ENCODE assay signal across 8 mouse cellular contexts in the genomic region with DNA sequence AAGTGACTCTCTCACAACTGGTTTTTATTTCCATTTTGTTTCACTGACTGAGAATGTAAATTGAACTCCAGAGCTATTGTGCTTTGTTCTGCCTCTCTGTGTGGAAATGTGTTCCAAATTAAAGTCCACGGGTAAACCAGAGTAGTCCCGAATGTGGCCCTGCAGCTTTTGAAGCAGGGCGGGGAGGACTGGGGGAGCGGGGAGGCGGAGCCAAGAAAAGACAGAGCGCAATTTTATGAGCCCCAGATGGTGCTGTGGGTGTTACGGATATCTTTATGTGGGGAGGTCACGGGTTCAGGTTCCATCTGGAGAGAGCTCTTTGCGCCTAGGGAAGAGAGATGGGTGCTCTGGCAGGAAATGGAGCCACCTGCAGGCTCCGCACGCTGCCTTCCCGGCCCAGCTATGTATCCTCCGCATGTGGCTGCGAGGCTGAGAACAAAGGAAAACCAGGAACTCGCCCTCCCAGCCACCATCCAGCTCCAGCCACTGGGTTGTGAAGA. TPM values are rescaled to one million over a fixed set of nuclear protein-coding genes. Genes with fewer than 3 reads are reported as not detected.
DNase-seq lines count a peak whose midpoint lies in the region; ATAC-seq lines count a peak whose summit lies in the region.

No protein-coding gene starts in this region.

- peak overlapping the region; percentile 41 for H3K4me2 ChIP-seq in kidney, embryonic 14.5 days (replicated peaks; ENCODE audit: low read depth, low read length)
- H3K4me2 ChIP-seq in limb, embryonic 12.5 days, result peak overlapping the region; percentile 48
- peak overlapping the region; percentile 35 for H3K4me2 ChIP-seq in neural tube, embryonic 11.5 days (ENCODE audit: low read depth)

- WGBS in kidney, embryonic 14.5 days, result under 1% methylated on average over 15 of the region's 15 CpGs
- 1% methylated on average over 15 of the region's 15 CpGs for WGBS in limb, embryonic 12.5 days
- under 1% methylated on average over 15 of the region's 15 CpGs for WGBS in neural tube, embryonic 11.5 days

- no peaks in the 10 kb centered on the region for H3K36me3 ChIP-seq in kidney, embryonic 14.5 days (ENCODE audit: control insufficient read depth, insufficient read depth, low read length)
- H3K36me3 ChIP-seq in limb, embryonic 12.5 days, result no peaks in the 10 kb centered on the region
- H3K36me3 ChIP-seq in neural tube, embryonic 11.5 days (ENCODE audit: control insufficient read depth, insufficient read depth, low read length), result no peaks in the 10 kb centered on the region

- peak; percentile 63 for DNase-seq in ES-CJ7 (ENCODE audit: low read depth, low spot score)
- peak; percentile 93 for DNase-seq in embryo, embryonic 11 days
- DNase-seq in heart, adult 9 months (ENCODE audit: low spot score in 2 of 2), result peak; percentile 7 to 9
- DNase-seq in neural tube, embryonic 11.5 days (ENCODE audit: low spot score), result peak; percentile 85
- peak; percentile 40 to 48 for DNase-seq in thymus, postnatal 10 days (ENCODE audit: low spot score in 2 of 2)
- DNase-seq in spleen, adult 18-20 months, result no peak

- H3K27ac ChIP-seq in kidney, embryonic 14.5 days (ENCODE audit: low read depth, low read length), result peak overlapping the region; percentile 52; the same call in 1 of the 2 replicates
- peak overlapping the region; percentile 98 for H3K27ac ChIP-seq in limb, embryonic 12.5 days
- H3K27ac ChIP-seq in neural tube, embryonic 11.5 days (ENCODE audit: low read depth, low read length), result peak overlapping the region; percentile 83

- H3K4me1 ChIP-seq in kidney, embryonic 14.5 days (ENCODE audit: control insufficient read depth, insufficient read depth, low read length), result peaks cover 12% of the 10 kb centered on the region
- H3K4me1 ChIP-seq in limb, embryonic 12.5 days (replicated peaks), result peaks cover 40% of the 10 kb centered on the region
- peaks cover 12% of the 10 kb centered on the region; the same call in 1 of the 2 replicates for H3K4me1 ChIP-seq in neural tube, embryonic 11.5 days (ENCODE audit: control insufficient read depth, insufficient read depth, low read length)

- H3K4me3 ChIP-seq in kidney, embryonic 14.5 days (ENCODE audit: low read length), result peak overlapping the region; percentile 17
- H3K4me3 ChIP-seq in limb, embryonic 12.5 days (replicated peaks), result peak overlapping the region; percentile 21
- H3K4me3 ChIP-seq in neural tube, embryonic 11.5 days (ENCODE audit: low read depth, low read length), result peak overlapping the region; percentile 2; the same call in 1 of the 2 replicates

- no peaks in the 10 kb centered on the region for H3K27me3 ChIP-seq in kidney, embryonic 14.5 days (ENCODE audit: control insufficient read depth, insufficient read depth, low read length)
- no peaks in the 10 kb centered on the region for H3K27me3 ChIP-seq in limb, embryonic 12.5 days
- H3K27me3 ChIP-seq in neural tube, embryonic 11.5 days (ENCODE audit: control insufficient read depth, insufficient read depth, low read length), result no peaks in the 10 kb centered on the region

- no peaks in the 10 kb centered on the region for H3K9me3 ChIP-seq in kidney, embryonic 14.5 days (ENCODE audit: control insufficient read depth, low read length)
- H3K9me3 ChIP-seq in limb, embryonic 12.5 days, result no peaks in the 10 kb centered on the region
- H3K9me3 ChIP-seq in neural tube, embryonic 11.5 days (ENCODE audit: control insufficient read depth, low read length), result no peaks in the 10 kb centered on the region

- peak overlapping the region; percentile 32 for H3K9ac ChIP-seq in kidney, embryonic 14.5 days (ENCODE audit: low read depth, low read length)
- peak overlapping the region; percentile 56; the same call in 1 of the 2 replicates for H3K9ac ChIP-seq in limb, embryonic 12.5 days (replicated peaks)
- H3K9ac ChIP-seq in neural tube, embryonic 11.5 days (ENCODE audit: low read length), result peak overlapping the region; percentile 45

- ATAC-seq in kidney, embryonic 14.5 days (ENCODE audit: low FRiP score, low TSS enrichment), result peak; percentile 85
- ATAC-seq in limb, embryonic 12.5 days (ENCODE audit: insufficient number of reproducible peaks, insufficient read depth, low FRiP score, low TSS enrichment, low read depth), result peak; percentile 88
- peak; percentile 83 for ATAC-seq in neural tube, embryonic 11.5 days (ENCODE audit: insufficient read depth, low FRiP score, low TSS enrichment)

RNA-seq across cellular contexts. Expression of a gene that starts 23.8 kb away (rescaled TPM):
- polyA plus RNA-seq in kidney, embryonic 14.5 days (2014; fragmentation: Nextera tagmentation; extraction: Ambion mirVana), result 6.8 and 7.3 TPM in 2 replicates
- polyA plus RNA-seq in limb, embryonic 12.5 days (2016; fragmentation: Nextera tagmentation; extraction: Ambion mirVana), result 44.2 and 45.2 TPM in 2 replicates
- polyA plus RNA-seq in neural tube, embryonic 11.5 days (2014; fragmentation: Nextera tagmentation; extraction: Ambion mirVana), result 8.1 and 8.7 TPM in 2 replicates

Comparison
In these comparisons a context has a peak if more than half of its experiments do, and no peak if none do; other contexts are left out.
1. DNase-seq: peak in ES-CJ7 (single experiment), embryo, embryonic 11 days (single experiment), heart, adult 9 months (2 of 2), neural tube, embryonic 11.5 days (single experiment) and thymus, postnatal 10 days (2 of 2); none in spleen, adult 18-20 months (0 of 2).
2. Peak in every context shown above with its lines, with median percentiles within 50 percentile points of each other: ATAC-seq, H3K27ac ChIP-seq, H3K4me2 ChIP-seq, H3K4me3 ChIP-seq and H3K9ac ChIP-seq.